8 mouse cellular contexts compared by ENCODE assay signal in the genomic region with DNA sequence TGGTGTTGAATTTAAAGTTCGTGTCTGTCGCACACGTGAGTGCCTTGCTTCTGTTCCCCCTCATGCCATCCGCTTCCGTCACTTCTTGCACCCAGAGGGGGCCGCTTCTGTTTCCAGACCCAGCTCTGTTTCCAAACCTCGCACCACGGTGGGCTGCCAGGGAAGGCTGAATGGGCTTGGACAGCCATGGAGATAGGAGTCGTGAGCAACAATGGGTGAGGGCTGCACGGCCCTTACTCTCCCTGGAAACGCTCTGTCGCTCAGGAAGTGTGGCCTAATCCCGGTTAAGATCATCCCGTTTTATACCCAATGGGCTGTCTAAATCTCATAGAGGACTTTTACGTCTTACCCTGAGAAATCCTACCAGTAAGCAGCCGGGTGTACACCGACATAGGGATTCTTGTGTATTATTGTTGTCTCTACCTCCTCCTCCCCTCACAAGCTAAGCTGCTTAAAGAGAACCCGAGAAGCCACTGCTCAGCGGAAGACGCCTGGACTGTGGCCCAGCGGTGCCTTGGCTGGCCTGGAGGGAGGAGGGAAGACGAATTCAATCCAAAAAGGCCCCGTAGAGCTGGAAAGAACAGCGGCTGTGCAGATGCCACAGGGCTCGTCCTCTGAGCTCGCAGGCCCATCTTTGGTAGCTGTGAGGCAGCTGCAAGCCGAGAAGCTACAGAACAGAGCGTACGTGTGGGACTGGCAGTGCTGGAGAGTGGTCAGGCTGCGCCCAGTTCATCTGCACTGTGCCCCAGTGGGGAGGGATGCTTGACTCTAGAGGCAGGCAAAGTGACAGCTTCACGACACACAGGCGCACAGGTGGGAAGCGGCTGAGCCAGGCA. TPM values are rescaled to one million over a fixed set of nuclear protein-coding genes. Genes with fewer than 3 reads are reported as not detected.
DNase-seq lines count a peak whose midpoint lies in the region; ATAC-seq lines count a peak whose summit lies in the region.

No protein-coding gene starts in this region.

- H3K4me3 ChIP-seq in hindbrain, embryonic 14.5 days (replicated peaks; ENCODE audit: low read length), result no peak overlapping the region

- 32% methylated on average over 33 of the region's 33 CpGs for WGBS in hindbrain, embryonic 14.5 days

- no peaks in the 10 kb centered on the region for H3K9me3 ChIP-seq in hindbrain, embryonic 14.5 days (ENCODE audit: control insufficient read depth, low read length)

- peaks cover 20% of the 10 kb centered on the region for H3K4me1 ChIP-seq in hindbrain, embryonic 14.5 days (replicated peaks; ENCODE audit: control insufficient read depth, insufficient read depth, low read length)

- ATAC-seq in hindbrain, embryonic 14.5 days (ENCODE audit: low FRiP score), result peak; percentile 79

- peak; percentile 34 for DNase-seq in embryo, embryonic 11 days
- DNase-seq in embryo, embryonic 10.5 days (ENCODE audit: low spot score), result no peak
- peak; percentile 25 for DNase-seq in right cerebral cortex, postnatal 14 days
- DNase-seq in right cerebral cortex, postnatal 36 days (ENCODE audit: low spot score in 2 of 2), result no peak
- DNase-seq in hindbrain, embryonic 14.5 days (ENCODE audit: low spot score), result peak; percentile 46
- DNase-seq in retina, postnatal 1 day, result peak; percentile 70
- no peak for DNase-seq in spleen, postnatal 4 days (ENCODE audit: low spot score in 2 of 2)
- no peak for DNase-seq in frontal cortex, postnatal 25 days (ENCODE audit: low spot score in 2 of 2)

- H3K36me3 ChIP-seq in hindbrain, embryonic 14.5 days (replicated peaks; ENCODE audit: control insufficient read depth, insufficient read depth), result no peaks in the 10 kb centered on the region

- H3K27me3 ChIP-seq in hindbrain, embryonic 14.5 days (ENCODE audit: control insufficient read depth, insufficient read depth, low read length), result no peaks in the 10 kb centered on the region

- H3K9ac ChIP-seq in hindbrain, embryonic 14.5 days, result no peak overlapping the region

- H3K27ac ChIP-seq in hindbrain, embryonic 14.5 days, result peak overlapping the region; percentile 59

- H3K4me2 ChIP-seq in hindbrain, embryonic 14.5 days (replicated peaks), result peak overlapping the region; percentile 21

RNA-seq across cellular contexts. Expression of a gene that starts 58.0 kb away (rescaled TPM):
- 35.0 and 47.1 TPM in 2 replicates for polyA plus RNA-seq in hindbrain, embryonic 14.5 days (2014; fragmentation: Nextera tagmentation; extraction: Ambion mirVana)

Comparison
In these comparisons a context has a peak if more than half of its experiments do, and no peak if none do; other contexts are left out.
1. DNase-seq: peak in embryo, embryonic 11 days (single experiment), right cerebral cortex, postnatal 14 days (single experiment), hindbrain, embryonic 14.5 days (single experiment) and retina, postnatal 1 day (single experiment); none in embryo, embryonic 10.5 days (single experiment), right cerebral cortex, postnatal 36 days (0 of 2), spleen, postnatal 4 days (0 of 2) and frontal cortex, postnatal 25 days (0 of 2).